Mouse (Mus musculus): ENCODE results near the gene Intu. TPM values are rescaled to one million over a fixed set of nuclear protein-coding genes. Genes with fewer than 3 reads are reported as not detected.

Intu gene
- polyA plus RNA-seq, 1 experiment from 2014 or later = 2.3 TPM

DNA sequence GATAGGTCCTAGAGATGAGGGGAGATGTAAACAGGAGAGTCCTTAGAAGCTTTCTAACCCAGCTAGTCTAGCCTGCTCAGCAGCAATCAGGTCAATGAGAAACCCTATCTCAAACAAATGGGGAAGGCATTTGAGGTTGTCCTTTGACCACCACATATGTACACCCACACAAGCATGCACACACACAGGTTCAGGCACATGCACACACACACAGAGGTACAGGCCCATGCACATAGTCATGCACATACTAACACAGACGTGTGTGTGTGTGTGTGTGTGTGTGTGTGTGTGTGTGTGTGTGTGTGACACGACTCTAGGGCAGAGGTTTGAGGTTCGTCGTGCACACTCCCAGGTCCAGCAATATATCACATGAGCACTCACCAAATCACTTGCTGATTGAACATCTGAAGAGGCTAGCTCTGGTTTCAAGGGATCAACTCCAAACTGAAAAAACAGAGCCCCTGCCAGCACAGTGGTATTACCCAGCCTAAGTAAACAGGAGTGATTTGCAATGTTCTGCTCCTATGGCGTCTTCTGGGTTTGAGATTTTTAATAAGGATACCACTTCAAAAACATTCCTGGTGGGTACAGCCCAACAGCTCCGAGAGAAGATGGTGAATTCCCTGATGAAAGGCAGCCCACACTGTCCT, 22.0 kb upstream of the Intu start:
- H3K36me3 ChIP-seq (ENCODE audit: control insufficient read depth, insufficient read depth, low read length) = no peaks in the 10 kb centered on the region
- no peak overlapping the region for H3K4me3 ChIP-seq (replicated peaks; ENCODE audit: low read length)
- no peak for ATAC-seq (ENCODE audit: insufficient read depth, low FRiP score)
- H3K27me3 ChIP-seq (ENCODE audit: control insufficient read depth, insufficient read depth, low read length) = no peaks in the 10 kb centered on the region
- no peaks in the 10 kb centered on the region for H3K4me1 ChIP-seq (ENCODE audit: control insufficient read depth, insufficient read depth, low read length)
- H3K27ac ChIP-seq (ENCODE audit: low read length) = no peak overlapping the region
- H3K4me2 ChIP-seq (ENCODE audit: low read depth, low read length) = no peak overlapping the region
- 70% methylated on average over 6 of the region's 6 CpGs for WGBS
- H3K9ac ChIP-seq (ENCODE audit: low read length) = no peak overlapping the region
- no peaks in the 10 kb centered on the region for H3K9me3 ChIP-seq (replicated peaks; ENCODE audit: control insufficient read depth, low read length)

DNA sequence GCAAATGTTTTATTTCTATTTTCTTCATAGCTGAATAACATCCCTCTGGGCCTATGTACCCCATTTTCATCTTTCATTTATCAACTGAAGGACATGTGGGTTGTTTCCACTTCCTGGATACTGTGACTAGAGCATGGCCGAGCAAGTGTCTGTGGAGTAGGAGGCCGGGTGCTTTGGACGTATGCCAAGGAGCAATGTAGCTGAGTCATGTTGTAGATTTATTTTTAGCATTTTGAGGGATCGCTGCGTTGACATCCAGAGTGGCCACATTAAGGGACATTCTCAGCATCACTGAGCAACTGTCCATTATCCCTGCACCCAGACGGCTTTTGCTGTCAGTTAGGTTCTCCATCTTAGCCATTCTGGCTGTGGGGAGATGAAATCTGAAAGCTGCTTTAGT, 20.5 kb upstream of the Intu start:
- H3K9me3 ChIP-seq (replicated peaks; ENCODE audit: control insufficient read depth, low read length) = no peaks in the 10 kb centered on the region
- no peaks in the 10 kb centered on the region for H3K27me3 ChIP-seq (ENCODE audit: control insufficient read depth, insufficient read depth, low read length)
- H3K9ac ChIP-seq (ENCODE audit: low read length) = no peak overlapping the region
- H3K27ac ChIP-seq (ENCODE audit: low read length) = no peak overlapping the region
- no peak overlapping the region for H3K4me3 ChIP-seq (replicated peaks; ENCODE audit: low read length)
- 38% methylated on average over 6 of the region's 6 CpGs for WGBS
- H3K4me1 ChIP-seq (ENCODE audit: control insufficient read depth, insufficient read depth, low read length) = no peaks in the 10 kb centered on the region
- H3K4me2 ChIP-seq (ENCODE audit: low read depth, low read length) = no peak overlapping the region
- no peaks in the 10 kb centered on the region for H3K36me3 ChIP-seq (ENCODE audit: control insufficient read depth, insufficient read depth, low read length)
- no peak for ATAC-seq (ENCODE audit: insufficient read depth, low FRiP score)

DNA sequence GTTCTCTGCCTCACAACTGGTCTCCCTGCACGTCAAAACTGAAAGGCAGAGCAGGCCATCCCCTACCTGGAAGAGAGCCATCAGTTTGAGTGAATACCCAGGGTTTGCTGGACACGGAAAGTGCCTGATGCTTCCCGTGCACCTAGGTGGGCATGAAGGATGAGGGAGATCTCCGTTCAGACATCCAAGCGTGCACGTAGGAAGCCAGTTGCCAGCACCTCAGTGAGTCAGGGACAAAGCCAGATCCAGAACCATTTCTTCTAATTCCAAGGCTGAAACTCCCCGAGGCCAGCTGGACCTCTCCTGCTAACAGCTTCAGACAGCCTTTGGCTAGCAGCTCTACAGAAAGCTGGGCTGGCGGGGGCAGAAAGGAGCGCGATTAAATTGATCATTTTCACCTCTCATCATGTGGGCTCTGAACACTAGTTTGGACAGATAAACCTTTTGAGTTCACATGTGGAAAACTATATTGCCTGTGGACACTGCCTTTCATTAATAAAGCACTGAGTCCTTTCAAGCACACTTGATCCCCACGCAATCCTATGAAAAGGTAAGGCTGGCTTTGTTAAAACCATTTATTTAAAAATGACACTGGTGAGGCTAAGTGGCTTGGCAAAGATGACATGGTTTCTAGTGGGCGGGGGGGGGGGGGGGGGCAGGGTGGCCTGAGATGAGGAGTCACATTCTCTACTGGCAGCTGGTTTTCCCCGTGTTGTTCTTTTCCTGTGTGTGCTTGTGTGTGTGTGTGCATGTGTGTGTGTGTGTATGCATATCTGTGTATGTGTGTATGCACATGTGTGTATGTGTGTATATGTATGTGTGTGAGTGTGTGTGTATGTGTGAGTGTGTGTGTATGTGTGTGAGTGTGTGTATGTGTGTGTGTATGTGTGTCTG, 17.9 kb upstream of the Intu start:
- H3K4me3 ChIP-seq (replicated peaks; ENCODE audit: low read length) = no peak overlapping the region
- no peak for ATAC-seq (ENCODE audit: insufficient read depth, low FRiP score)
- 75% methylated on average over 13 of the region's 13 CpGs for WGBS
- H3K27me3 ChIP-seq (ENCODE audit: control insufficient read depth, insufficient read depth, low read length) = no peaks in the 10 kb centered on the region
- H3K9ac ChIP-seq (ENCODE audit: low read length) = no peak overlapping the region
- no peak overlapping the region for H3K4me2 ChIP-seq (ENCODE audit: low read depth, low read length)
- no peaks in the 10 kb centered on the region for H3K36me3 ChIP-seq (ENCODE audit: control insufficient read depth, insufficient read depth, low read length)
- H3K9me3 ChIP-seq (replicated peaks; ENCODE audit: control insufficient read depth, low read length) = no peaks in the 10 kb centered on the region
- no peaks in the 10 kb centered on the region for H3K4me1 ChIP-seq (ENCODE audit: control insufficient read depth, insufficient read depth, low read length)
- H3K27ac ChIP-seq (ENCODE audit: low read length) = no peak overlapping the region

DNA sequence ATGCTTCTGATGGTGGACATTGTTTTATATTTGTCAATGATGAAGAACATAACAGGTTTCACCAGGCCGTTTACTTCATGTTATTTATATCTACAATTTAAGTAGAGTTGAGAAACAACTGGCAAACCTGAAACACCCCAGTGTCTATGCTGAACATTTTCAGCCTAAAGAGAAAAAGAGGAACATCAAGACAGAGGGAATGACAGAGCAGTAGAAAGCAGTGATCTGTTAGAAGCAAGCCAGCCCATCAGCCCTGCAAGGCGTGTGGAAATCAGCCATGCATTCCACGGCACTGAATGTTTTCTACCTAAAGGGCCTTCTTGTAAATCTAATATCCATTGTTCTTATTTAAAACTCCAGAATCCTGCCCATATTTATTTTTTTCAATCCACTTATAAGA, 12.8 kb upstream of the Intu start:
- no peak overlapping the region for H3K9ac ChIP-seq (ENCODE audit: low read length)
- whole genome bisulfite sequencing = 74% methylated on average over 3 of the region's 3 CpGs

DNA sequence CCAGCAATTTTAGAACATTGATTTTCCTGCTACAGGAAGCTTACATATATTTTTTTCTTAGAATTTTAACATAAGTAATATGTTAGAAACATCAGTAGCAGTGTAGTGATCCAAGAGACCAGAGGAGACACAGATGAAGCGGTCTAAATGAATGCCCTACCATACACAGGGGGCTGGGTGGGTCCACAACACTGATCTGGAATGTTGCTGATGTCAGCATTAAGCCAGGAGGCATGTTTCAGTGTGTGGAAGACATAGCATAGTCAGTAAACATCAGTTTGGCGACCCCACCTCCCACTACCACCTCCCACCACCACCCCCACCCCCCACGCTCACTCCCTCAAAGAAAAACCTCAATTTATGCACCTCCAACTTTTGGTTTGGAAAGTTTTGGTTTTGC, 11.5 kb upstream of the Intu start:
- Histone ChIP-seq H3K9me3 (replicated peaks; ENCODE audit: control insufficient read depth, low read length) (no peaks in the 10 kb centered on the region), H3K4me3 (replicated peaks; ENCODE audit: low read length) (no peak overlapping the region), H3K4me1 (ENCODE audit: control insufficient read depth, insufficient read depth, low read length) (no peaks in the 10 kb centered on the region), H3K27ac (ENCODE audit: low read length) (no peak overlapping the region), H3K27me3 (ENCODE audit: control insufficient read depth, insufficient read depth, low read length) (no peaks in the 10 kb centered on the region), H3K4me2 (ENCODE audit: low read depth, low read length) (no peak overlapping the region), H3K36me3 (ENCODE audit: control insufficient read depth, insufficient read depth, low read length) (no peaks in the 10 kb centered on the region), H3K9ac (ENCODE audit: low read length) (no peak overlapping the region)
- no peak for ATAC-seq (ENCODE audit: insufficient read depth, low FRiP score)
- 74% methylated on average over 3 of the region's 3 CpGs for WGBS

More for the DNA sequence above, 12.8 kb upstream of the Intu start:
- H3K4me1 ChIP-seq (ENCODE audit: control insufficient read depth, insufficient read depth, low read length) = no peaks in the 10 kb centered on the region
- no peak overlapping the region for H3K27ac ChIP-seq (ENCODE audit: low read length)
- no peaks in the 10 kb centered on the region for H3K9me3 ChIP-seq (replicated peaks; ENCODE audit: control insufficient read depth, low read length)
- no peaks in the 10 kb centered on the region for H3K27me3 ChIP-seq (ENCODE audit: control insufficient read depth, insufficient read depth, low read length)
- no peak for ATAC-seq (ENCODE audit: insufficient read depth, low FRiP score)
- H3K36me3 ChIP-seq (ENCODE audit: control insufficient read depth, insufficient read depth, low read length) = no peaks in the 10 kb centered on the region
- no peak overlapping the region for H3K4me3 ChIP-seq (replicated peaks; ENCODE audit: low read length)
- no peak overlapping the region for H3K4me2 ChIP-seq (ENCODE audit: low read depth, low read length)

DNA sequence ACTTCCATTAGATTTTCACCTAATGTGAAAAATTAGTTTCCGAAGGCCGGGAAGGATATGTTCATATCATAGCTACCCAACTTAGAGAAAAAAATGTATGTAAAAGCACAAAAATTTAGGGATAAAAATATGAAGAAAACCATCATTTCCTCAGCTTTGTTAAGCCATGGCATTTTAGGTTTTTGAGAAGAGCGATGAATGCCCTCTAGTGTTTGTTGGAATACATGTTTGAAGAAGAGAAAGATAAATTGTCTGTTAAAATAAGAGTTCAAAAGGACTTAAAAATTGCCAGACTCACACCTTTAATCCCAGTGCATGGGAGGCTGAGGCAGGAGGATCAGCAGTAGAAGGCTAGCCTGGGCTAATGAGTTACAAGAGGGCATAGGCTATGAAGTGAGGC, 10.5 kb upstream of the Intu start:
- H3K4me2 ChIP-seq (ENCODE audit: low read depth, low read length) = no peak overlapping the region
- H3K4me3 ChIP-seq (replicated peaks; ENCODE audit: low read length) = no peak overlapping the region
- H3K4me1 ChIP-seq (ENCODE audit: control insufficient read depth, insufficient read depth, low read length) = no peaks in the 10 kb centered on the region
- 92% methylated on average over 3 of the region's 3 CpGs for WGBS
- H3K9me3 ChIP-seq (replicated peaks; ENCODE audit: control insufficient read depth, low read length) = no peaks in the 10 kb centered on the region
- no peaks in the 10 kb centered on the region for H3K36me3 ChIP-seq (ENCODE audit: control insufficient read depth, insufficient read depth, low read length)
- no peak for ATAC-seq (ENCODE audit: insufficient read depth, low FRiP score)
- H3K9ac ChIP-seq (ENCODE audit: low read length) = no peak overlapping the region
- H3K27ac ChIP-seq (ENCODE audit: low read length) = no peak overlapping the region
- H3K27me3 ChIP-seq (ENCODE audit: control insufficient read depth, insufficient read depth, low read length) = no peaks in the 10 kb centered on the region

DNA sequence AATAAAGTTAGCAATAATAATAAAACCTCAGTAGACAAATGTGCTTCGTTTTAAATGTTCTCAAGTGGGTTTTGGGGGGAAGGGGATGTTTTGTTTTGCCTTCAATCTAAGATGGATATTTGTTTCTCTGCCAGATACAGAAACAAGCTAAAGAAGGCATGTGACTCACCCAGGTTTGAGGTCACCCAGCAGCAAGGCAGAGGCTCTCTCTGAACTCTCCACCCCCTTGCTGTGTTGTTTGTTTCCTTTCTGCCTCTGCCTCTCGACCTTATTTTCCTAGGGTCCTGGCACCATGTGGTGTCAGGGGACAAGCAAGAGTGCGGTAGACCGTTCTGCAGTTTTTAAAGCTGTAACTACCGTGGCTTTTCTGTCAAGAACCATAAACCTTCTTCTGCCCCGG, 8.6 kb upstream of the Intu start:
- H3K9me3 ChIP-seq (replicated peaks; ENCODE audit: control insufficient read depth, low read length) = no peaks in the 10 kb centered on the region
- H3K4me3 ChIP-seq (replicated peaks; ENCODE audit: low read length) = no peak overlapping the region
- H3K27me3 ChIP-seq (ENCODE audit: control insufficient read depth, insufficient read depth, low read length) = no peaks in the 10 kb centered on the region
- no peak for ATAC-seq (ENCODE audit: insufficient read depth, low FRiP score)
- H3K27ac ChIP-seq (ENCODE audit: low read length) = no peak overlapping the region
- no peak overlapping the region for H3K4me2 ChIP-seq (ENCODE audit: low read depth, low read length)
- 37% methylated on average over 6 of the region's 6 CpGs for WGBS
- H3K9ac ChIP-seq (ENCODE audit: low read length) = no peak overlapping the region
- H3K4me1 ChIP-seq (ENCODE audit: control insufficient read depth, insufficient read depth, low read length) = no peaks in the 10 kb centered on the region
- no peaks in the 10 kb centered on the region for H3K36me3 ChIP-seq (ENCODE audit: control insufficient read depth, insufficient read depth, low read length)

DNA sequence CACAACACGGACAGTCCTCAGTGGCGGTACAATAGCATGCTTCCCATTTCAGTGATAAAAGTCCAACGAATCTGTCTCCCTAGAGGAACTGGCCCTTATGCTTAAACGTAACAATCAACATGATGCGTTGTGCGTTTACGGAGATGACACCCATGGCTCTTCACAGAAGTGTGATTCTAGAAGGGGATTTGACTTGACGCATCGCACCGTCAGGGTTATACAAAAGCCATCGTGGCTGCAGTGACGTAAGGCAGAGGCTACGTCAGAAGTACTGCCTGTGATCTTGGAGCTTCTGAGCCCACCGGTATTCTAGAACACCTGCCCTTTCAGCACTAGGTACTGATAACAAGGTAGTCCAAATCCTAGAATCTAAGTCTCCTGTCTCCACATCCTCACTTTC, 8.2 kb upstream of the Intu start:
- 57% methylated on average over 14 of the region's 14 CpGs for WGBS
- H3K36me3 ChIP-seq (ENCODE audit: control insufficient read depth, insufficient read depth, low read length) = no peaks in the 10 kb centered on the region
- no peak overlapping the region for H3K27ac ChIP-seq (ENCODE audit: low read length)
- no peak overlapping the region for H3K4me3 ChIP-seq (replicated peaks; ENCODE audit: low read length)
- H3K9ac ChIP-seq (ENCODE audit: low read length) = no peak overlapping the region
- no peak for ATAC-seq (ENCODE audit: insufficient read depth, low FRiP score)
- 0 out of 2 replicates have a peak overlapping the region, but pooled peaks have one; percentile 0 for H3K4me2 ChIP-seq (ENCODE audit: low read depth, low read length)
- H3K27me3 ChIP-seq (ENCODE audit: control insufficient read depth, insufficient read depth, low read length) = no peaks in the 10 kb centered on the region
- no peaks in the 10 kb centered on the region for H3K4me1 ChIP-seq (ENCODE audit: control insufficient read depth, insufficient read depth, low read length)
- H3K9me3 ChIP-seq (replicated peaks; ENCODE audit: control insufficient read depth, low read length) = no peaks in the 10 kb centered on the region

DNA sequence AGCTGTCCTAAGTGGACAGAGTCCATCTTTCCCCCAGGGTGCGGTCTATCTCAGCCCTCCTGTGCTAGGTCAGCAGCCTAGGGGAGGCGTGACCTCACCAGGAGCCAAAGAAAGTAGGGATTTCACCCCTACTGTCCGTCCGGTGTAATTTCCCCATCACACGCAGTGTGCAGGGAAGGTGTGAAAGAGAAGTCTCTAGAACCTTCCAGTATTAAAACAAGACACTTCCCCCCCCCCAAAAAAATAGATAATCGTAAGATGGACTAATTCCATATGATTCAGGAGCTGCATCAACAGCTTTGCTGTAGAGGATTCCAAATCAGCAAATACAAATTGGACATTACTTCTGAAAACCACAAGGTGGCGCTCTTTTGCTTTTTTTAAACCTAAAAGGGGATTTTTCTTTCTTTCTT, 7.7 kb upstream of the Intu start:
- Histone ChIP-seq H3K4me3 (replicated peaks; ENCODE audit: low read length) (no peak overlapping the region), H3K27me3 (ENCODE audit: control insufficient read depth, insufficient read depth, low read length) (no peaks in the 10 kb centered on the region), H3K27ac (ENCODE audit: low read length) (no peak overlapping the region), H3K36me3 (ENCODE audit: control insufficient read depth, insufficient read depth, low read length) (no peaks in the 10 kb centered on the region), H3K9ac (ENCODE audit: low read length) (no peak overlapping the region), H3K4me2 (ENCODE audit: low read depth, low read length) (peak overlapping the region; percentile 16; the same call in 1 of the 2 replicates), H3K9me3 (replicated peaks; ENCODE audit: control insufficient read depth, low read length) (no peaks in the 10 kb centered on the region), H3K4me1 (ENCODE audit: control insufficient read depth, insufficient read depth, low read length) (no peaks in the 10 kb centered on the region)
- 10% methylated on average over 7 of the region's 7 CpGs for WGBS
- no peak for ATAC-seq (ENCODE audit: insufficient read depth, low FRiP score)

Data from stomach, embryonic 16.5 days (tissue).